Mouse (Mus musculus) G1E-ER4 (cell line): Measurements from ENCODE around the gene Tmem89. TPM values are rescaled to one million over a fixed set of nuclear protein-coding genes. Genes with fewer than 3 reads are reported as not detected.

ENCODE experiments used
- GATA1 ChIP-seq: IDR thresholded peaks from one replicate; pipeline ENCODE4 v1.8.0; 2012; ENCODE audit warnings: low read length, inconsistent platforms
- polyA plus RNA-seq: library from polyadenylated mRNA; stranded (reverse); fragments of >175 nt; gene quantifications from 2 replicates; pipeline ENCODE4 v1.2.3, GENCODE M21; 2012

The Tmem89 gene
- not detected in 2 replicates for polyA plus RNA-seq

DNA sequence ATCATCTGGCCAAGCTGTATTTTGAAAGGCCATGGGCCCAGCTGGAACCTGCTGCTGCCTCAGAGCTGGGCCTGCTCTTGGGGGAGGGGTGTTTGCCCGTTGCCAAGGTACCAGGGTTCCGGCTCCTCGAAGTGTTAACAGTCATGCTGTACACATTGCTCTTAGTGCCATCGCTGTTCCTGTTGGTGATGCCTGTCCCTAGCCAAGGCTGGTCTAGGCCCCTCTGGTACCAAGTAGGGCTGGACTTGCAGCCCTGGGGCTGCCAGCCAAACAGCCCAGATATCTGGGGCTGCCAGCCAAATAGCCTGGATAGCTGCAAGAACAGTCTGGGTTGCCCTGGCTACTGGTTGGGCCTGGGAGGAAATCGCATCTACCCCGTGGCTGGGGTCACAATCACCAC, at the start of gene Tmem89:
Tmem89 (plus strand) TSS at position 129 of the 400 bp plus-strand sequence.
- no peak for TF ChIP-seq GATA1

DNA sequence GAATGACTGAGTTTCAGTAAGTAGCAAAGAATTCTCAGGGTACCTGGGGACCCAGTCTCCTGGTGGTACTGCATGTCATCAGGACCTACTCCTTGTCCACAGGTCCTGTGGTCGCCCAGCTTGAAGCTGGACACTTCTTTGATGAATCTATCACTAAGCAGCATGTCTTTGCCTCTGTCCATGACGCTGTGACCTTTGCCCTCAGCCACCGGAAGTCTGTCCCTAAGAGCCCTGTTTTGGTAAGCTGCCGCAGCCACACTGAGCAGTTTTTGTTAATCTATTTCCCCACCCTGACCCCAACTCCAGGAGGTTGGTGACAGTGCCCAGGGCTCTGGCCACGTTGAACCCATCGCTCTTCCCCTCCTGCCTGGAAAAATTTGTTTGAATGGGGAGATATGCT, 2.1 kb upstream of the Tmem89 start:
- TF ChIP-seq GATA1 = no peak

DNA sequence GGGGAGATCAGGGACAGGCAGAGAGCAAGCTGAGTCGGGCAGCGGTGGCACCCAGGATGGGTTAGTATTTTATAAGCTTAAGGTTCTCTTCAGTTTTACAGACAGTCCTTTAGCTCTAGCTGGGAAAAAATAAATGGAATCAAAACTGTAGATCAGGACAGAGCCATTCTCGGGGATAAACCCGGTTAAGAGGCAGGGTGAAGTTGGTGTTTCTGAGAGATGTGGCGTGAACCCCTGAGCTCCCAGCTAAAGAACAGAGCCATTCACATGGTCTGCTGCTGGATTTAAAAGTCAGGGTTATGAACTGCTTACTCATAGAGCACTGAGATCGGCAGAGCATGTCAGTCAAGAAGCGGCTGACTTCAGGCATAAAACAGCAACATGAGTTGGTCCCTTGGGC, 1.3 kb upstream of the Tmem89 start:
- TF ChIP-seq GATA1 = no peak

DNA sequence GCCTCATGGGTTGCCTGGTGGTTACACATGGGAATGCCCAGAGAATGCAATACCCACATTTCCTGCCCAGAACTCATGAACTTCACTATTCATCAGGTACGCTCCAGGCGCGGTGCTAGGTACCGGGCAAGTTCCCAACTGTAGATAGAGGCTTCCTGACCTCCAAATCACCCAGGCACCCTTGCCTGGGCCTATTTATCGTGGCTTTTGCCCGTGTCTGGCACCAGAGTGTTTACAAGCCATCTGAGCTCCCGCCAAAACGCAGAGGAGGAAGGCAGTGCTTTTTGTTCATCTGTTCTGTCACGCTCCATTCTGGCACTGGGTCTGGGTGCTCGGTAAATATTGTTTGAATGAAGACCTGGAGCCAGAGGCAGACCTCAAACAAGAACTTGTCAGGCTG, 798 bp upstream of the Tmem89 start:
- no peak for TF ChIP-seq GATA1

DNA sequence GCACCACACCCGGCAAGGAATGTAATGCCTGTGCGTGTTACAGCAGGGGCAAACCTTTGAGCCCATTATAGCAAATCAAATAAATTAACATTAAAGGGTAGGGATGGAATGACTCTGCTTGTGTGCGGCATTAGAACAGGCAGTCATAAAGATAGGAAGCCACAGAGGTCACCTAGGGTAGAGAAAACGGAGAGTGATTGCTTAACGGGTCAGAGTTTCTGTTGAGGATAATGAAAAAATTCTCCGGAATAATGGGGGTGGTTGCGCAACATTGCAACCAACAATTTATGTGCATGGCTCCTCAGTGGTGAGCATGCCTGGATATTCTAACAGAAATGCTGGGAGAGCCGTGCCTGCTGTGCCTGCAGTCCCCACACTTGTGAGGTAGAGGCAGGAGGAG, 11.5 kb downstream of the Tmem89 start:
- no peak for TF ChIP-seq GATA1

DNA sequence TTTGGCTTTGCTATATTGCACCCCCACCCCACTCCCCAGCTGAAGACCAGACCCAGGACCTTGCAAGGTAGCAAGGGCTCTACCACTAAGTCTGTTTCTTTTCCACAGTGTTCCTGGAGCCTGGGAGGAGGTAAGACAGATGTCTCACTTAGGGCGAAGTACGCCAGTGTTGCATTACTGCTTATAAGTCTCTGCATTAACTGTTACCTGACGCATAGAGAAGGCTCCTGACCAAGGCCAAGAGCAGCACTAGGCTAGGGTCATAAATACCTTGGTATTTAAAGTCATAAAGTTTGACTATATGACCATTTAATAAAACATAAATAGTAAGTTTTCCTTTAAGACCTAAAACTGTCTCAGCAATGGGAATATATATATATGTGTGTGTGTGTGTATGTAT, 14.0 kb downstream of the Tmem89 start:
- no peak for TF ChIP-seq GATA1

DNA sequence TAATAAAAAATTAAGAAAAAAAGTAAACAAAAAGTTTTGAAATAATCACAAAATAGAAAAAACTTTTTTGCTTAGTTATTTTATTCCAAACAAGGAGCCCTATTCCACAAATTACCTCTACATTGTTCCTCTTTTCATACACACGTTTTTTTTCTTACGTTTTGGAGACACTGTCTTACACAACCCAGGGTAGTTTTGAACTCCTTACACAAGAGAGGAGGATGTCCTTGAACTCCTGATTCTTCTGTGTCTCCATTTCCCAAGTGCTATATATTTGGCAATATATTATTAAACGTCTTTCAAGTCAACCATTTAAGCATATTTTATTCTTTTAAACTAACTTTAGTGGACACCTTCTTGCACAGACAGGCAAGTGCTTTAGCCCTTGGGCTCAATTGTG, 21.6 kb downstream of the Tmem89 start:
- TF ChIP-seq GATA1 = no peak

DNA sequence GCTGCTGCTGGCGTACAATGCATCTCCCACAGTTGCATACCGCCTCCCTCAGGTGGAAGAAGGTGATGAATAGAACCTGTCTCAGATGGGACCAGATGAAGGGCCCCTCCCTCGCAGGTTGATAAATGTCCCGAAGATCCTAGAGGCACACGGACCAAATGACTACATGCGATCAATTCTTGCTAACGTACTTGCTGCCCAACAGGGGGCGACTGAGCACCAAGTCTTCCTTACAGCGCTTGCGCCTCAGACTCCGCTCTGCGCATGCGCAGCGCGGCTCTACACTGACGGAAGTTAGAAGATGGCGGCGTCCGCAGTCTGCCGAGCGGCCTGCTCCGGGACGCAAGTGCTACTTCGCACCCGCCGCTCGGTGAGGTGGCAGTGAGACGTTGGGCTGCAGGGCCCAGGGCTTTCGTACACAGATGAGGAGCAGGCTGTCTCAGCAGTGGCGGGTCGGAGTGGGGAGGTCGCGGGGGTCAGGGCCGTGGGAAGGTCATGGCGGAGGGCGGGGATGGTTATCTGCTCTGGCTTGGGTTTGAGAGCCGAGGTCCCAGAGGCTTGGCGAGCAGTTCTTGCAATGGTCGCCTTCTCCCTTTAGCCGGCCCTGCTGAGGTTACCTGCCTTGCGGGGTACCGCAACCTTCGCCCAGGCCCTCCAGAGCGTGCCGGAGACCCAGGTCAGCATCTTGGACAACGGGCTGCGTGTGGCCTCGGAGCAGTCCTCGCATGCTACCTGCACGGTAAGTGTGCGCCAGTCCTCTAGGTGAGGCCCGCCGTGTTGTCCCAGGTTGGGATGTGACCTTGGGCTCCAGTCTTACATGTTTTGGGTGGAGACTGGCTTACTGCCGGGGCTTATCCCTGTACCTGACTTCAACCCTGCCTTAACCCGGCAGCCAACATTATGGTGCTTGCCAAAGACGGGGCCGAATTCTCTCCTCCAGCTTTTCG, 22.3 kb downstream of the Tmem89 start, which contains the start of gene Uqcrc1:
Uqcrc1 (plus strand) TSS at position 216 of the 947 bp plus-strand sequence.
- TF ChIP-seq GATA1 = no peak

DNA sequence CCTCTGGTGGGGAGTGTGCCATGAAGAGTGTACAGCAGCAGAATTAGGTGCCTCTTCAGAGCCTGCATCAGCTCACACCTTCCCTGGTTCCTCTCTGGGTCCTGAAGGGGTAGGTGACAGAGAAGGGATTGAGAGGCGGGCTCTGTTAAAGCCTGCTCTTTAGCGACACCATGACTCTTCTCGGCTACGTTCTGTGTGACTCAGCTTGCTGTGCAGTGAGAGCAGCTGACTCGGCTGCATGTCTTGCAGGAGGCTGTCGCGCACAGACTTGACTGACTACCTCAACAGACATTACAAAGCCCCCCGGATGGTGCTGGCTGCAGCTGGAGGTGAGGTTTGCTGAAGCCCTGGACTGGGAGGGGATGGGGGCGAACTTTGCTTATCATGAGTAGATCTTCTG, 30.7 kb downstream of the Tmem89 start:
- no peak for TF ChIP-seq GATA1

DNA sequence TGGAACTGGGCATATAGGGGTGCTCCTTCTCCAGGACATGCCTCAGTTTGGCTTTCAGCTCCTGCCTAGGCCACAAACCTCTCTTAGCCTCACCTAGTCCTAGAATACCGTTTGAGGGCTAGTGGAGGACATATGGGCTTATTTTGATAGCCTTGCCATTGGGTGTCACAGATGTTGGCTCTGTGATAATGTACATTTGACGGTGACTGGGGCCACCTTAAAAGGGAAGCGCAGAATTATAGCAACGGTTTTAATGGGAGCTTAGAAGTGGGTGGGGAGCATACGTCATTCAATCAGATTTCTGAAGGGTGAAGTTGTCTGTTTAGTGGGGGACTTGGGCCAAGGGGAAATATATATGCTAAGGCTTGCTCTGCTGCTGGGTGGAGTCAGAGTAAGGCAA, 31.2 kb downstream of the Tmem89 start:
- no peak for TF ChIP-seq GATA1

DNA sequence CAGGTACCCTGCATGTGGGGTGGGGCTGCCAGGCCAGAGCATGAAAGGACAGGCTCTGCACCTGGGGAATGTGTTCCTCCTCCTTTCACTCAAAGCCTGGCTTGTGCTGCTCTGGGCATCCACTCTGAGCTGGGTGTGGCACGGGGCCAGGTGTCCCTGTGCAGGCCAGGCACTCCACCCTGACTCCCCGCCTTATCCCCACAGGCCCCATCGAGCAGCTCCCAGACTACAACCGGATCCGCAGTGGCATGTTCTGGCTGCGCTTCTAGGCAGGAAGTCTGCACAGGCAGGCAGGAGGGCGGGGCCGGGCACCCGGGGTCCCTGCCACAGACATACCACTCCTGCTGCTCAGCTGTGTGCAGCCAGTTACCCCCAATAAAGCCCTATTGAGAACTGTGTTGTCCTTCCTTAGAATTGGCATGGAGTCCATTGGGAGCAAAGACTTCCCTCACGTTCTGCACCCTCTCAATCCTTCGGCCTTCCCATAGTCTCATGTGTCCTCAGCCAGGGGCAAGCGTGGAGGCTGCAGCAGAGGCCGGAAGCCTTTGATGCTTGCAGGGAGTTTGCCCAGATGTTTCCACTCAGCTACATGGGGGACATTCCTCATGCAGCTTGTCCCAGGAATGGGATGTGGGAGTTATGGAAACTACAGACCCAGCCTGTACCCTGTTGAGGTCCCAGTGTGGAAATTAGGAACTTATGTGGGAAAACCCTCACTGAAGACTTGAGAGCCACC, 35.0 kb downstream of the Tmem89 start:
- TF ChIP-seq GATA1 = no peak

DNA sequence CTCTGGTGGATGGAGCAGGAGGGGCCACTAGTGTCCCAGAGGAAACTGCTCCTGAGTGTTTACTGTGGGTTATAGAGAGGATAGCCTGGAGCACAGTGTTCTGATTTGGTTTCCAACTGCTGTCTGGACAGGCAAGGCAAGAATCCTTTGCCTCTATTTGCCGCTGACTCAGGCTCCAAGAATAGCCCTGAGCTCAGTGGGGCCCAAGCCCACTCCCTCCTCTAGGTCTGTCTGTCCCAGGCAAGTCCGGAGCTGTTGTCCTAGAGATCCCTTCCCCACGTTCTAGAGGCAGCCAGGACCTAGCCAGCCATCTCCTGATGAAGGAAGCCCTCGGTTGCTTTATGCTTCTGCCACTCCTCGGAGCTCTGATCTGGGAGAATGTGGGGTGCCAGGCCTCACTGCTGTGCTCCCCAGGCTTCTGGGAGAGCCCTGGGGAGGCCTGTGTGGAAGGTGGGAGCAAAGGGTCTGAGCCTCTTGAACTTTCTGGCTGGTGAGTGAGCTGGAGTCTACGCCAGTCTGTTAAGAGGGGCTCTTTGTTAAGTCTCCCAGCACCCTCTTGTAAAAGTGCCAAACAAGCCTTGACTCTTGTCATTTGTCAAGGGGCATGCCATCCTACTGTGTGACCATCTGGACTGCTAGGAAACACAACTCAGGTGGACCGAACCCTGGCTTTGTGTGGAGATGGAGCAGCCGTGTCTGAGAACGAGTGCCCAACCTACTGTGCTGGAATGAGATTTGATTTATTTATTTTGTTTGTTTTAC, 35.7 kb downstream of the Tmem89 start:
- TF ChIP-seq GATA1 = no peak

DNA sequence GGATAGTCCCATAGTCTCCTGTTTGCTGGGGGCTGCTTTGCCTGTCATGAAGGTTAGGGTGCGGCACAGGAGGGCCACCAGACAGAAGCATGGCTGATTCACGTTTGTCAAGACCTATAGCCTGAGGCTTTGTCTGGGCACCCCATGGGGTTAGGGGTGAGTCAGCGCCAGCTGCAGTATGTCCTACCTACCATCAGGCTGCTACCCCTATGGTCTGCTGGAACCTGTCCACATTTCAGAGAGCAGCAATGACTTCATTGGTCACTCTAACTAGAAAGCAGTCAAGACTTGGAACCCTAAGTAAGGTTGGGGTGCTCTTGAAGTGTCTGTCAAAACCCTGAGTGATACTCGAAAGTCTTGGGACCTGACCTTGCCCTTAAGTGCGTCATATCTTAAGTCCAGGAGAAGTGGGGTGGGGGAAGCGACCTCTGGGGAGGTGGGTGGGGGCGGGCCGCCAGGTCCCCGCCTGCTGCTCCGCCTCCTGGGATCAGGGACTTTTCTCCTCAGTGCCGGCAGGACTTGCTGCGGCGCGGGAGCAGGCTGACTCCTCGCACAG, 38.7 kb downstream of the Tmem89 start, which contains the start of gene Col7a1:
Col7a1 (plus strand) TSS at position 506 of the 556 bp plus-strand sequence.
- TF ChIP-seq GATA1 = no peak

DNA sequence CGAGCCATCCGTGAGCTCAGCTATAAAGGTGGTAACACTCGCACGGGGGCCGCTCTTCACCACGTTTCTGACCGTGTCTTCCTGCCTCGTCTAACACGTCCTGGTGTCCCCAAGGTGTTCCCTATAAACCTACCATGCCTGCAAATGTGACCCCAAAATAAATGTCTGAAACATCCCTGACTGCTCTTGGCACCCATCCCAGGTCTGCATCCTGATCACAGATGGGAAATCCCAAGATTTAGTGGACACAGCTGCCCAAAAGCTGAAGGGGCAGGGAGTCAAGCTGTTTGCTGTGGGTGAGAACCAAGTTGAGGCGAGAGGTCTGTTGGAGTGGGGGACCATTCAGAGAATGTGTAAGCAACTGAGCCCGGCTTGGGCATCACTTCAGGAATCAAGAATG, 40.8 kb downstream of the Tmem89 start:
- no peak for TF ChIP-seq GATA1

DNA sequence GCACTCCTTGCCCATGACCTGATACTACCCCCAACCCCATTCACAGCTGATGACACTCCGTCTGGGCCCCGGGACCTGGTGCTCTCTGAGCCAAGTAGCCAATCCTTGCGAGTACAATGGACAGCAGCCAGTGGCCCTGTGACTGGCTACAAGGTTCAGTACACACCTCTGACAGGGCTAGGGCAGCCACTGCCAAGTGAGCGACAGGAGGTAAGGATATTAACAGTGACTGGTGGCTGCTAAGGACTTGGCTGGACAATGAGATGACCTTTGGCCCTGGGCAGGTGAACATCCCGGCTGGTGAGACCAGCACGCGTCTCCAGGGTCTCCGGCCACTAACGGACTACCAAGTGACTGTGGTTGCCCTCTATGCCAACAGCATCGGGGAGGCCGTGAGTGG, 41.4 kb downstream of the Tmem89 start:
- TF ChIP-seq GATA1 = no peak
